Mouse (Mus musculus) small intestine, adult 2 months (tissue): ENCODE measurements around the gene Abcb9. TPM values are rescaled to one million over a fixed set of nuclear protein-coding genes. Genes with fewer than 3 reads are reported as not detected.

Experiments used
- H3K27ac ChIP-seq: fragments of 200-500 bp; 2 replicates; pipeline ENCODE4 v1.5.1; 2012; ENCODE audit warnings: low read depth, low read length, control low read depth, inconsistent platforms; ENCODE audit not compliant: insufficient read depth
- H3K27me3 ChIP-seq: fragments of 200-500 bp; 2 replicates; pipeline ENCODE4 v1.6.1; 2012; ENCODE audit warnings: mild to moderate bottlenecking, moderate library complexity, low read length, inconsistent platforms; ENCODE audit not compliant: control insufficient read depth, insufficient read depth
- H3K36me3 ChIP-seq: fragments of 200-500 bp; 2 replicates; pipeline ENCODE4 v1.6.1; 2012; ENCODE audit warnings: mild to moderate bottlenecking, low read length, control low read depth, inconsistent platforms; ENCODE audit not compliant: control insufficient read depth, insufficient read depth
- H3K4me1 ChIP-seq: fragments of 200-500 bp; 2 replicates; pipeline ENCODE4 v1.6.1; 2012; ENCODE audit warnings: low read length, inconsistent platforms, mixed read lengths; ENCODE audit not compliant: control insufficient read depth, insufficient read depth, insufficient read length
- H3K4me3 ChIP-seq: fragments of 200-500 bp; 2 replicates; pipeline ENCODE4 v1.5.1; 2012; ENCODE audit warnings: low read depth, mild to moderate bottlenecking, control low read depth, inconsistent platforms, low read length, moderate library complexity
- CTCF ChIP-seq: fragments of 200-500 bp; IDR thresholded peaks from 2 replicates; pipeline ENCODE4 v1.5.1; 2012; ENCODE audit warnings: low read depth, mild to moderate bottlenecking, control low read depth, inconsistent platforms, low read length, moderate library complexity, mixed read lengths; ENCODE audit not compliant: insufficient replicate concordance, insufficient read length; ENCODE audit errors: extremely low read depth
- POLR2A ChIP-seq: fragments of 200-500 bp; IDR thresholded peaks from 2 replicates; pipeline ENCODE4 v1.6.1; 2012; ENCODE audit warnings: low read depth, mild to moderate bottlenecking, control low read depth, inconsistent platforms, low read length, moderate library complexity
- WGBS: fragments of 180-500 bp; shearing (Covaris S2); methylation state at CpG from one replicate; pipeline ENCODE4 v1.1.7; 2018; 5-methylcytosine and 5-hydroxymethylcytosine counted together
- polyA plus RNA-seq: library from polyadenylated mRNA; depleted of rRNA; stranded (reverse); fragments of >200 nt; gene quantifications from 2 replicates; pipeline ENCODE4 v1.2.3, GENCODE M21; 2012; rRNA removed

Abcb9 gene
- polyA plus RNA-seq, 1 experiment: 21.2 TPM

DNA sequence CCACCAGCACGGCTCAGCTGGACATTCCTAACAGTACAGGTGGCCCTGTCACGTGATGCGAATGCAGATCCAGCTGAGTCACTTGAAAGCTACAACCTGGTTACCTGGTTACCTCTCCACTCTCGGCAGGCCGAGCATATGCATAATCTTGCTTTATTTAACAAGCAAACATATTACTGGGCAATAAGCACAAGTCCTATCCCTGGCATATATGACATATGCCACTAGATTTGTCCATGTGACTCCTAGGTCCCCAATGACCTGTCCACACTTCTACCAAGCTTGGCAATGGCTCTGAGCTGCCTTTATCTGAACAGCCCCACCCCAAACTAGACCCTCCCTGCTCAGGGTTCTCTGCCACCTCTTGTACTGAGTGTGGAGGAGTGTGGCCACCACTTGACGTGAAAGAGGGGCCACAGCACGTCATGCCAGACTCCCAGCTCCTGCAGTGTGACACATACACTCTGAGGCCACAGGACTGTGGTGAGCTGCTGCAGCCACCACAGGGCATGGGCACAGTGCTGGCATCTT, 79.2 kb downstream of the Abcb9 start:
- TF ChIP-seq CTCF (no peak), POLR2A (no peak)
- Histone ChIP-seq H3K4me1 (peaks cover 53% of the 10 kb centered on the region), H3K27ac (0 out of 2 replicates have a peak overlapping the region, but pooled peaks have one; percentile 5), H3K4me3 (no peak overlapping the region), H3K27me3 (no peaks in the 10 kb centered on the region), H3K36me3 (peaks cover 2% of the 10 kb centered on the region; the same call in 1 of the 2 replicates)
- 55% methylated on average over 7 of the region's 7 CpGs for WGBS

DNA sequence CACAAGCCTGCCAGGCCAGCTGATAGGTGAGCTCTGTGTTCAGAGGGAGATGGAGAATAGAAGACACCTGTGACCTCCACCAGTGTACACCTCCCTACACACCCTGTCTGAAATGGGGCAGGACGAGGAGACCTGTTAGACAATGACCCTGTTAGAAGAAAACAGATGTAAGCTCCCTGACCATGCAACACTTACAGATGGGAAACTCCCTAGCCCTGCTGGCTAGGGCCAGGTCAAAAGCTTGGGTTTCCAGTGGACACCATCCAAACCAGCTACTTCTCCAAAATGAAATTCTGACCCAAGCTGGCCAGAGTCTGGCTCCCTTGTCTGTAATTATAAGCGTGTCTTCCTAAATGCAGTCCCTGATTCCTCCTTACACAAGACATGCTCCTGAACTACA, 79.9 kb downstream of the Abcb9 start:
- H3K4me1 ChIP-seq: peaks cover 57% of the 10 kb centered on the region
- no peak for TF ChIP-seq POLR2A
- no peak for TF ChIP-seq CTCF
- H3K27me3 ChIP-seq: no peaks in the 10 kb centered on the region
- H3K27ac ChIP-seq: peak overlapping the region; percentile 9; the same call in 1 of the 2 replicates
- H3K4me3 ChIP-seq: no peak overlapping the region
- WGBS: 75% methylated on average over 2 of the region's 2 CpGs
- H3K36me3 ChIP-seq: no peaks in the 10 kb centered on the region

DNA sequence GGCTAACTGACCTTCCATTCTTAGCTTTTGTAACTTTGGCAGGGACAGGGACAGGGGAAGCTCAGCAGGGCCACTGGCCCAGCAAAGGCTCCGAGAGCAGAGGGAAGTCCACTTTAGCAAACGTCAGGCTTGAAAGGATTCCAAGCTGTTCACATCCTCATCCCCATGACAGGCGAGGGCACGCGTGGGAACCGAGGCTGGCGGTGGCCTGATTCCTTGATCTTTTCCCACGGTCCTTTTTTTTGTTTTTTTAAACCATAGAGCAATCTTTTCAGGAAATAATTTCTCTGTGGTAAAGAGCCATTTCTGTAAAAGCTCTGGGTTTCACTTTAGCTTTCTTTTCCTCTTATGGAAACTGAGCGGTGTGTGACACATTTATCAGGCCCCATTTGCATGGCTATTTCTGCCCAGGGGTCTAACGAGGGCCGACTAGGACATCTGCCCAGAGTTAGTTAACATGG, 80.8 kb downstream of the Abcb9 start:
- H3K4me1 ChIP-seq: peaks cover 60% of the 10 kb centered on the region
- peak overlapping the region; percentile 38 for H3K4me3 ChIP-seq
- TF ChIP-seq POLR2A (no peak), CTCF (no peak)
- no peaks in the 10 kb centered on the region for H3K27me3 ChIP-seq
- 53% methylated on average over 11 of the region's 11 CpGs for WGBS
- H3K36me3 ChIP-seq: peaks cover 3% of the 10 kb centered on the region; the same call in 1 of the 2 replicates
- peak overlapping the region; percentile 57 for H3K27ac ChIP-seq

DNA sequence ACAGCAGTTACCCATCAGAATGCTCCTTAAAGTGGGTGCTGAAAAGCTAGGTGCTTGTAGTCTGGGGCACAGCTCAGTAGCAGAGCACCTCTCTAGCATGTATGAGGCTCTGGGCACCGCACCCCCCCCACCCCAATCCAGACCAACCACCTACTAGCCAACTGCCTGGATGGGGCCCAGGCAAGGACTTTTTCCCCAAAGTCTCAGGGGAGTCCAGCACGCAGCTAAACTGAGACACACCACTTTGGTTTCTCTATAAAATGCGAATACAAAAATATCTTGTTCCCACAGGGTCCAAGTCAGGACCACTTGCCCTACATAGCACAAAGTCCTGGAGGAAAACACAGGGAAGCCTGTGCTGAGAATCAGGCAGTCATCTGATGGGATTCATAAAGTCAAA, 81.4 kb downstream of the Abcb9 start:
- 73% methylated on average over 3 of the region's 3 CpGs for WGBS
- Histone ChIP-seq H3K27me3 (no peaks in the 10 kb centered on the region), H3K4me3 (no peak overlapping the region), H3K27ac (peak overlapping the region; percentile 57), H3K36me3 (peaks cover 7% of the 10 kb centered on the region), H3K4me1 (peaks cover 61% of the 10 kb centered on the region)
- TF ChIP-seq CTCF: no peak
- TF ChIP-seq POLR2A: no peak

DNA sequence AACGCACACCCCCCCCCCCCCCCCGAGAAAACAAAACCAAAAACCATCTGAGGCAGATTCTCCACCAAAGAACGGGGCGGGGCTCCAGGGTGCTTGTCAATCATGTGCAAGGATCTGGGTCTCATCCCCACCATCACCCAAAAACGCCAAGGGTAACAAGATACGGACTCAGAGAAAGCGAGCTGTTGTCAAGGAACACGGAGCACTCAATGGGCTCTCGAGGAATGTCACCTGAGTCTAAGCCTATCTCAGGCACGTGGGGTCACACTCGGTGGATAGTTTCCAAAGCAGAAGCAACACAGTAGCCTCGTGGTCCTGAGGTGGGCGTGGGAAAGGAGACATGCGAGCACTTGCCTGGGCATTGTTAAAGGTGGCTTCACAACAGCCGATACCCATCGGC, 81.9 kb downstream of the Abcb9 start:
- Histone ChIP-seq H3K36me3 (peaks cover 11% of the 10 kb centered on the region), H3K27ac (peak overlapping the region; percentile 57; the same call in 1 of the 2 replicates), H3K4me1 (peaks cover 59% of the 10 kb centered on the region), H3K4me3 (no peak overlapping the region), H3K27me3 (no peaks in the 10 kb centered on the region)
- TF ChIP-seq POLR2A: no peak
- TF ChIP-seq CTCF: no peak
- WGBS: 81% methylated on average over 16 of the region's 16 CpGs

DNA sequence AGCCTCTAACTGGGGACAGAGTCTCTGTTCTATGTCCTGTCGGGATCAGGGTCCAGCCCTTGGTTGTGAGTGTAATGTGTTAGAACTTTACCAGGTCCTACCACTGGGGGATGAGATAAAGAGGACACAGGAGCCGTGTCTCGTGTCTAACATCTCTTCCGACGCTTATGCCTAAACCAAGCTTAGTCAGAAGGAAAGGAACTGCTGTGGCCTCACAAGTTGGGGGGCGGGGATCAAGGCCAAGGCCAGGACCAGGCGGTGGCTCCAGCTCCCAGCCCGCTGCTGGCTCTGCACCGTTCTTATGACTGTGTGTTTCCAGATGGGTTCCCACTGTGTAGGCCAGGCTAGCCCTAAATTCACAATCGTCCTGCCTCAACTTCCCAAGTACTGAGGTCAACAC, 82.7 kb downstream of the Abcb9 start:
- TF ChIP-seq CTCF (no peak), POLR2A (no peak)
- Histone ChIP-seq H3K4me3 (no peak overlapping the region), H3K36me3 (peaks cover 18% of the 10 kb centered on the region), H3K4me1 (peaks cover 60% of the 10 kb centered on the region), H3K27ac (peak overlapping the region; percentile 23; the same call in 1 of the 2 replicates), H3K27me3 (no peaks in the 10 kb centered on the region)
- WGBS: 57% methylated on average over 10 of the region's 10 CpGs

DNA sequence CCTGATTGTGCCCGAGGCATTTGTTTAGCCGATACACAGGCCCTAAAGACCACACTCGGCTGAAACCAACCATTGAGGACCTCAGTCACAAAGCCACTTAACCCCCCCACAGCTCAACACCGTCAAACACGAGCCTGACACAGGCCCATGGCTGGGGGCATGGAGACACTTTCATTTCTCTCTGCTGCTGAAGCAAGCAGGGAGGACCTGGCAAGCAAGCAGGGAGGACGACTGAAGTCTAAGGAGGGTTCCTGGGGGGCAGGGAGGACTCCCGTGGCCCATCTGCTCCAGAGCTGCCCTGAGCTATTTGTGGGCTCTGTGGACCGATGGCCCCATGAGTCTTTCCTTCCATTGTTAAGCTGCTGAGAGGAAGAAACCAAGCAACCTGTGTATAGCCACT, 83.7 kb downstream of the Abcb9 start:
- H3K27ac ChIP-seq: peak overlapping the region; percentile 25; the same call in 1 of the 2 replicates

More for the DNA sequence above, 83.7 kb downstream of the Abcb9 start:
- Histone ChIP-seq H3K36me3 (peaks cover 22% of the 10 kb centered on the region), H3K4me1 (peaks cover 65% of the 10 kb centered on the region), H3K27me3 (no peaks in the 10 kb centered on the region), H3K4me3 (no peak overlapping the region)
- 61% methylated on average over 8 of the region's 8 CpGs for WGBS
- TF ChIP-seq POLR2A (no peak), CTCF (no peak)

Other genes starting within 250 kb of the Abcb9 start
- gene Hcar2, start 230.3 kb downstream of the Abcb9 start, polyA plus RNA-seq: 0.30 and 0.65 TPM in 2 replicates
- 1.2 and 3.9 TPM in 2 replicates for gene Hcar1, start 215.8 kb downstream of the Abcb9 start, polyA plus RNA-seq
- gene Denr, start 188.6 kb downstream of the Abcb9 start, polyA plus RNA-seq: 1.4 and 2.4 TPM in 2 replicates
- 0.44 TPM in 1 of 2 replicates, not detected in the other for gene Gm43518, start 168.4 kb downstream of the Abcb9 start, polyA plus RNA-seq
- 0.53 and 1.9 TPM in 2 replicates for gene Ccdc62, start 165.1 kb downstream of the Abcb9 start, polyA plus RNA-seq
- 30.3 and 40.9 TPM in 2 replicates for gene Hip1r, start 122.2 kb downstream of the Abcb9 start, polyA plus RNA-seq
- gene Vps37b, start 63.5 kb downstream of the Abcb9 start, polyA plus RNA-seq: 35.9 and 55.6 TPM in 2 replicates
- 44.0 and 48.7 TPM in 2 replicates for gene Ogfod2, start 16.5 kb upstream of the Abcb9 start, polyA plus RNA-seq
- 12.7 and 19.6 TPM in 2 replicates for gene Arl6ip4, start 20.3 kb upstream of the Abcb9 start, polyA plus RNA-seq
- gene Pitpnm2, start 154.0 kb upstream of the Abcb9 start, polyA plus RNA-seq: 19.5 and 19.6 TPM in 2 replicates
- 0.76 and 1.4 TPM in 2 replicates for gene Mphosph9, start 232.2 kb upstream of the Abcb9 start, polyA plus RNA-seq
- 1.5 and 1.9 TPM in 2 replicates for gene 2810006K23Rik, start 232.3 kb upstream of the Abcb9 start, polyA plus RNA-seq